Mouse (Mus musculus) v-Abl transformed pro-B cells (cell line): ENCODE data around the gene Them7.

Source experiments
- in situ Hi-C, 2 experiments: fragments of 400-800 bp; cut with MboI; formaldehyde crosslinking; loops; one replicate each; pipeline ENCODE4 v1.15.1; 2025; ENCODE audit not compliant: unreplicated experiment in 2 of 2

Them7 gene

GRCm38 (mm10) chr2:105224134-105224986, at the start of gene Them7:
TSS of gene Them7 (plus strand) at chr2:105224320.
- in situ Hi-C loops, result no loop called here

GRCm38 (mm10) chr2:105178871-105179270, 45.2 kb upstream of the Them7 start:
- in situ Hi-C loops, result no loop called here

- in situ Hi-C loops, result no loop called here
These were observed 41.6 kb upstream of the Them7 start for GRCm38 (mm10) chr2:105182501-105182900.

- in situ Hi-C loops, result no loop called here
These were observed 39.0 kb upstream of the Them7 start for GRCm38 (mm10) chr2:105185140-105185539.

DNA sequence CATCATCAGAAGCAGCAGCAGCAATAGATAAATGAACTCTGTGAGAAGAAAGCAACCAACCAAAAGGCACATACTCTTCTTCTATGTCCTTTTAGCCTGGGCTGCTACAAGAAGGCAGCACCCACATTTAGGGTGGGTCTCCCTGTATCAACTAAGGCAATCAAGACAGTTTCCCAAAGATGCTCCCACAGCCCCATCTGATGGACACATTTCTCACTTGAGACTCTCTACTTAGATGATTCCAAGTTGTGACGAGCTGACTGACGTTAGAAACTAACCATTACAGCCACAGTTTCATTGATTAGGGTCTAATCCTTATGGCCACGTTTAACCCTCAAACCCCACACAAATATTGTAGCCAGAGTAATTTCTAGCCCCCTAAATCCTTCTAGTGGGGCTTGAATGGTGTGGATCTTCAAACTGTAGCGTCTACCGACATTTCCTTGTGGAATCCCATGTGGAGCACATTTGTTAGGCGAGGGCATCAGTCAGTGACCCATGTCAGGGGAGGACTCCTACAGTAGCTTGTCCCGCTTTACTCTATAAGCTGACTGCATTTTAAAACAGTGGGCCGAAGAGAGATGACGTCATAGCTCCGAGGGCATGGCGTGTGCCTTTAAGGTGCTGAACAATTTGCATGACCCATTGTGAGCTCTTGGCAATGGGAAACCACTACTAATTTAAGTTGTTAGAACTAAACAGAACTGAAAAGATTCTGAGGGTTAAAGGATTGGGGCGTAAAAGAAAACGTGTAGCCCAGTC, 38.2 kb upstream of the Them7 start:
- in situ Hi-C loops, result no loop called here

DNA sequence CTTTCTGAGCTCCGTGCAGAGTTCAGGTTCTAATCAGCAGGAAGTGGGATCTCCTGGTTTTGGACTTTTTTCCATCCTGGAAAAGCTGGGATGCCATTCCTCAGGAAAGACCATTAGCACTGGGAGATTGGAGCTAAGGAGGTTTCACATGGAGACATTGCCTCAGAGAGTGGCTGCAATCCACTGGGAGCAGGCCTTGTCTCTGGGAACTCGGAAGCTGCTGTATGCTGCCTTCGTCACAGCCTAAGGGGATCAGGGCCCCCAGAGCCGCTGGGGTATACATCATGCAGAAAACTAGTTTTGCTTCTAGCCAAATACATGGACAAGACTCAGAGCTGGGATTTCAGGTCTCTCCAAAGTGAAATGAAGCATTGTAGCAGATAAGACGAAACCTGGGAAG, 37.5 kb upstream of the Them7 start:
- in situ Hi-C loops, result no loop called here

DNA sequence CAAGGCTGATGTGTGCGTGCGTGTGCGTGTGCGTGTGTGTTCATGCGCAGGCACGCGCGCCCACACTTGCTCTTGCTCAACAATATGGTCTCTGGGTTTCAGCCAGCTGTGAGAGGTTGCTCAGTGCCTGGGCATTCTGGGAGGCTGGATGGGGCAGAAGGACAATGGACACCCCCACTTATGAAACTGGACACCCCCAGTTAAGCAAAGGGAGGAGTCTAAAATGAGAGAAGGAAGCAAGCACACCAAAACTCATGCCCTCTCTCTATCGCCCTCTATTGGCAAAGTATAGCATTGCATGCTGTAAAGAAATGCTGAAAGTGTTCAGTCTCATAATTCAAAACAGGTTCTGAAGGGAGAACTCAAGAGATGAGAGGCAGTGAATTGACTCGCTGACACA, 35.9 kb upstream of the Them7 start:
- in situ Hi-C loops, result no loop called here

DNA sequence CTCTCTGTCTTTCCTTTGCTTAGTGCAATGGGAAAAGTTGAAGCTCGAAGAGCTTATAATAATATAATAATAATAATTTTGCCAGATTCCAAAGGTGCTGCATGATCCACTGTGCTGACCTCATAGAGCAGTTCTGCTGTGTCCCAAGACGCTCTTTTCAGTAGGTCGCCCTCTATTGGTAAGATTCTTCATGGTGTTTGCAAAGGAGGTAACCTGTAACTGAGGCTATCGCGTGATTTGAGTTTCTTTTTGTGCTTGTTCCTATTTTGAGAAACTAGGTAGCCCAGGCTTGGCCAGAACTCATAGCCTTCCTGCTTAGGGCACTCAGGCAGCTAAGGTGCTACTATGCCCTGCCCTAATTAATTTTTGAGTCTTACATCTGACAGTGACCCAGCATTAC, 34.8 kb upstream of the Them7 start:
- in situ Hi-C loops, result no loop called here

- in situ Hi-C loops, result no loop called here
These were observed 24.0 kb upstream of the Them7 start for GRCm38 (mm10) chr2:105200152-105200551.

- in situ Hi-C loops, result no loop called here
These were observed 17.5 kb upstream of the Them7 start for GRCm38 (mm10) chr2:105206563-105207174.

DNA sequence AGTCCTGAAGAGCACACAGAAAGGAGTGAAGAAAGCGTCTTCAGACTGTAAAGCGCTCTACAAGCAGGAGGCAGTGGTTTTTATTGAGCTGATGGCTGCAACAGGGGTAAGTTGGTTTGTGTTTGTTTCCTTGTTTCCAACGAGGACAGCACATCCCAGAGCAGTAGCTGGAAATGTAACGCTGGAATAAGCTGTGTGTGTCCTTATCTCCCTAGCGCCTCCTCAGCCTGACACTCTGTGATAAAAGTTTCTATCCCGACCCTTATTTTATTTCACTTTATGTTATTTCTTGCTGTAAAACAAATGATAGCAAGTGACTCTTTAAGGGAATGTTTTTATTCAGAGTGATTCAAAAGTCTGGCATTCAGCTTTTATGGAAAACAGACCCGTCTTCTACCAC, 11.3 kb upstream of the Them7 start:
- in situ Hi-C loops, result no loop called here

DNA sequence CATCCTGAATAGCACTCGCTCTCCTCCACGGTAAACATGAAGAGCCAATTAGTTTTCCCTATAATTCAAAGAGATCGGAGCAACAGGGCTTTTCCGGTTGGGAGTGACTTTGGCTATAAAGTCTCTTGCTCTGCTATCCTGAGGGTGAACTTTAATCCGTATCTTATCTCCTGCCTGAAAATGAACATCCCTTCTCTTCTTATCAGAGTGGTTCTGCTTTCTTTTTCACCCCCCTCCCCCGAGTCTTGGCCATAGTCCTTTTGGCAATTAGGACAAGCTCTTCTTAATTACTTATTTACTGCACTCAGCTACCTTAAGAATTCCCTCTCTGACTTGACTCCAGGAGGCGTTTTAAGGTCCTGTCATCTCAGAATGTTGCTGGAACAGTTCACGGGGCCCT, 8.2 kb upstream of the Them7 start:
- in situ Hi-C loops, result no loop called here

- in situ Hi-C loops, result no loop called here
These were observed 4.9 kb upstream of the Them7 start for GRCm38 (mm10) chr2:105219229-105219628.

DNA sequence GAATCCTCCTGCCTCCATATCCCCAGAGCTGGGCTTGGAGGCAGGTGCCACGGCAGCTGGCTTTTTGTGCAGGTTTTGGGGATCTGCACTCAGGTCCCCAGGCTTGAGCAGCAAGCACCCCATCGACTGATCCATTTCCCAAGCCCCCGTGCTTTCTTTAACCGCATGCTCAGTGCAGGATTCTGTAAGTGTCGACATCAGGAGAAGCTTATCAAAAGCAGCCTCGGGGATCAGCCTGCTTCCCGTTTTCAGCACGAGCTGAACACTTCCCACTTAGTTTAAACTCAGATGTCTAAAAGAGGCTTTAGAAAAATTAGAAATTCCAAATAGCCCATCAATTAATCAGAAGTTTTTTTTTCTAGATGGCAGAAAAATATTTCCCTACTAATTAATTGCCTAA, 4.5 kb upstream of the Them7 start:
- in situ Hi-C loops, result no loop called here

- in situ Hi-C loops, result no loop called here
These were observed 3.3 kb upstream of the Them7 start for GRCm38 (mm10) chr2:105220738-105221303.

DNA sequence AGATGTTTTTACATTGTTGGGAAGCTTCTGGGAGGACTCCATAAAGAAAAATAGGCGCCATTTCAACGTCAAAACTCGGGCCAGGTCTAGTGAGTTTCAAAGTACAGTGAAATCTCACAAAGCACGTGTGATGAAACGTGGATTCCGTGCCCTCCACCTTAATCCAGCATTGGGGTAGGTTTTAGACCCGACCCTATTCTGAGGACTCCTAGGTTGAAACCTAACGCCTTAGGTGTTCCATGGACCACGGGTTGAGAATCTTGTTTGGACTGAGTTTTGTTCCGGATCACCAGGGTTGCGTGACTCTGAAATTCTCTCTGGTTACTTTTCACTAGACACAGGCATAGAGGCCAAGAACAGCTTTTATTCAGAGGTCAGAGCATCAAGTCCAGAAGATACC, 514 bp upstream of the Them7 start:
- in situ Hi-C loops, result no loop called here

- in situ Hi-C loops, result loop anchor here in 1 of 2 experiments (25.0 kb wide), 2 partner anchors 638 to 788 kb away; partner anchors contain the start of gene Cstf3
These were observed 861 bp downstream of the Them7 start for GRCm38 (mm10) chr2:105224987-105225375.

GRCm38 (mm10) chr2:105226297-105226958, 2.3 kb downstream of the Them7 start:
- in situ Hi-C loops, result loop anchor here in 1 of 2 experiments (25.0 kb wide), 2 partner anchors 639 to 789 kb away; partner anchors contain the start of gene Cstf3

DNA sequence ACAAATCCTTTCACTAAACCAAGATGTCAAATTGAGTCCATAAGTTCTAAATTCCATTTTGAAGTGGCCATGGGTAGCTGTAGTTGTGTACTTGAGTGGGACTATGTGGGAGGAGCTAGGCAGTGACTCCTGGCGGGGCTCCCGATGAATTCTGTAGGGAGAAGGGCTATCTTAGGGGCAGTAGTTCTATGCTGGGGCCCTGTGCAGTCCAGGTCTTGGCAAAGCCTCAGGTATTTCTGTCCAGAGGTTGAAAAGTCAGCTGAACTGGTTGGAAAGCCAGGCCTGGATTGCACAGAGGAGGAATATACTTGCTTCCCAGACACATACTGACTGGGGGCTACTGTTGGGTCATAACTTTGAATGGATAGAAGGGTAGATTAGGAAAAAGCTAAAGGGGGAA, 4.3 kb downstream of the Them7 start:
- in situ Hi-C loops, result loop anchor here in 1 of 2 experiments (25.0 kb wide), 2 partner anchors 641 to 791 kb away; partner anchors contain the start of gene Cstf3

DNA sequence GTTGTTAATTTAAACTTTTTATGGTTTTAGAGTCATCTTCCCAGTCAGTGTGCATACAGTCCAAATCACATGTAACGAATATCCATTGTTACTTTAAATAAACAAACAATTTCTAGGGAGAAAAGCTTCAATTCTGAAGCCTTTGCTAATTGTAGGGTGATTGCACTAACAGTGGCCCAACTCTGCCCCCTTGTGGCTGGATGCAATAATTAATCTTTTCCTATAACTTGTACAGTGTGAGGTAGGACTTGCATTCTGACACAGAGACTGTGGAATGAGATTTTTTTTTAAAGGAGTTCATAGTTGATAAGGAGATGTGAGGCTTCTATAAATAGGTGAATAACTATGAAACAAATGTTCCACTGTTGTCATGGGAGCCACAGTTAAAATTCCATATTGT, 6.2 kb downstream of the Them7 start:
- in situ Hi-C loops, result loop anchor here (5.0 to 25.0 kb wide), 6 partner anchors 338 to 1093 kb away; partner anchors contain the start of gene Cstf3 (in 1 of the 2)
